Mouse (Mus musculus) central nervous system, embryonic 11.5 days (tissue): Measurements from ENCODE around the gene Ccdc124. TPM values are rescaled to one million over a fixed set of nuclear protein-coding genes. Genes with fewer than 3 reads are reported as not detected.

Source experiments
- polyA plus RNA-seq: library from polyadenylated mRNA; depleted of rRNA; stranded (reverse); fragments of >200 nt; gene quantifications from 2 replicates; pipeline ENCODE4 v1.2.3, GENCODE M21; 2012; rRNA removed

Ccdc124 gene
- 99.7 and 174 TPM in 2 replicates for polyA plus RNA-seq

DNA sequence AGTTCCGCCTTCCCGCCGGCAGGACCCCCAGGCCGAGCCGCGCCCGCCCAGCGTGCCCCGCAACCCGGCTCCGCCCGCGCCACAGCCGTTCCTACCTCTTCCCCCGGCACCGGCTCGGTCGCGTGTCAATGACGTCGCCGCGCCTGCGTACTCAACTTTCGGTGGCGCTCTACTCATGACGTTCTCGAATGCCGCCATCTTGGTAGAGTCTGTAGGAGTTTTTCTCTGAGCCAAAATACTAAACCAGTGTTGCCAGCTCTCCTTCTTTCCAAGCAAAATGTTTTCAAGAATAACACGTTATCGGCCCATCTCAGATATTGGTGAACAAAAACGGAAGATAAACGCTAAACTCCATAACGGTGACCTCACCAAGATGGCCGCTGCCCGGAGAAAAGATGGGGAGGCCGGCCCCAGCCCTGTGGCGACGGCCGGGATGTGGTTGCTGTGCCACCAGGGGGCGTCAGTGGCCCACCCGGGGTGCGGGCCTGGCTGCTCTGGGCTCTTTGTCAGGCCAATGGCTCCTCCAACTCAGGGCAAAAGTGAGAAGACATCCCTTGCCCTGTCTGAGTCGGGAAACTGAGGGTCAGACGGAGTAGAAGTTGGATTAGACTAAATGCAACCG is at the start of gene Ccdc124:
Ccdc124 (minus strand) TSS at position 572 of the 622 bp plus-strand sequence.

DNA sequence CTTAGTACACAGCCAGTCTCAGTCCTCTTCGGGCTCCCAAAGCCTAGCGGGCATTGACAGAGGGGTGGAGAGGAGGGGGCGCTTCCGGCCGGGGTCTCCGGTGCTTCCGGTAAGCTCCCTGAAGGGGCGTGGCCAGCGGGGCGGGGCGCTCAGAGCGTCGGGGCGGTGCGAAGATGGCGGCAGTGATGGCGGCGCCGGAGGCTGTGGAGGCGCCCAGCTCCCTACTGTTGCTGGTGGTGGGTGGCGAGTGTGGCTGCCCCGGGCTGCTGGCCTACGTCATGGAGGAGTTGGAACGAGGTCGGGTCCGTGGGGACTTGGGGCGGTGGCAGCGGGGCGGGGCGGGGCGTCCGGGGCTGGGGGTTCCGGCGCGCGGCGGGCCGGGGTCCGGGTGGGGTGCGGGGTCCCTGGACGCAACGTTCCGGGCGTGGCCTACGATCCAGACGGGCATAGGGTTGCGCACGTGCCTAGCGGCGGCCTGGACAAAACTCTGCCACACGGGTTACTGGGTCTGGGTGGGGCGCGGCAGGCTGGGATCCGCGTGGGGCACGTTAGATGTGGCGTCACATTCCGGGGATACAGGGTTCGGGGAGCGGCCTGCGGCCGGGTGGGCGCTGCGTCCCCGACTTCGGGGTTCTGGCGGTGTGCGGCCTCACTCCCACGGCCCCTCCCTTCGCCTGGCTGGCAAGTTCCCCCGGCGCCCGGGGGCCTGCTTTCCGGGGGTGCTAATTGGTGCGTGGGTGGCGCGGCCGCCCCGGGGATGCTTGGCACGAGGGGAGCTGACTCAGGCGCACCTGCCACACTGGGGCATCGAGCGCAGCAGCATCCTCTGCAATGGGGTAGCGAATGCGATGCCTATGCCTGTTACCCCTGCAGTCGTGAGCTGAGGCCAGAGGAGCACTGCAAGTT is 32.3 kb upstream of the Ccdc124 start, which contains the start of gene Map1s:
Map1s (plus strand) TSS at position 102 of the 906 bp plus-strand sequence.

DNA sequence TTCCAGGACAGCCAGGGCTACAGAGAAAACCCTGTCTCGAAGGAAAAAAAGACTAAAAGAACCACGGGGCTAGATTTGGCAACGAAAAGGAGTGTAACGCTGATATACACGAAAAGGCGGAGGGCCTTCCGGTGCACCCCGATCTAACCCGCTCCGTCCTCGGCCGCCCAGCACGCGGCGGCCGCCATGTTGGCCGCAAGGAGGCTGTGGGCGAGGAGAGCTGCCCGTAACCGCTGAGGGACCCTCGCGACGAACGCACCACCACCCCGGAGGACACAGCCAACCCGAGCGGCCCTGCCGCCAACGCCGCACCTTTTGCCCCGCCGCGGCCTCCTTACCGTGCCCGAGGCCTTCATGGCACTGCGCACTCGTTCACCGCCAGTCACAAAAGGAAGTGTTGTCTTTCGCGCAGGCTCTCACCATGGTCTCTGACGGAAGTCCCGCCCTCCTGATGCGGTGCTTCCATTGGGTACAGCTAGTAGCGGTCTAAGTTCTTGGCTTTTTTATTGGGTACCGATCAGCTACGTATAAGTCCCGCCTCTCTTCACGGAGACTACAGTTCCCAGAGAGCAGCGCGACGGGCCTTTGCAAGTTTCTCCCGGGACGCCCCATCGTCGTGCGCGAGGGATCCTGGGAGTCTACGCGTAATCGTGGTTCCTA is 23.4 kb upstream of the Ccdc124 start, which contains the start of gene Rpl18a:
Rpl18a (minus strand) TSS at position 392 of the 660 bp plus-strand sequence.

DNA sequence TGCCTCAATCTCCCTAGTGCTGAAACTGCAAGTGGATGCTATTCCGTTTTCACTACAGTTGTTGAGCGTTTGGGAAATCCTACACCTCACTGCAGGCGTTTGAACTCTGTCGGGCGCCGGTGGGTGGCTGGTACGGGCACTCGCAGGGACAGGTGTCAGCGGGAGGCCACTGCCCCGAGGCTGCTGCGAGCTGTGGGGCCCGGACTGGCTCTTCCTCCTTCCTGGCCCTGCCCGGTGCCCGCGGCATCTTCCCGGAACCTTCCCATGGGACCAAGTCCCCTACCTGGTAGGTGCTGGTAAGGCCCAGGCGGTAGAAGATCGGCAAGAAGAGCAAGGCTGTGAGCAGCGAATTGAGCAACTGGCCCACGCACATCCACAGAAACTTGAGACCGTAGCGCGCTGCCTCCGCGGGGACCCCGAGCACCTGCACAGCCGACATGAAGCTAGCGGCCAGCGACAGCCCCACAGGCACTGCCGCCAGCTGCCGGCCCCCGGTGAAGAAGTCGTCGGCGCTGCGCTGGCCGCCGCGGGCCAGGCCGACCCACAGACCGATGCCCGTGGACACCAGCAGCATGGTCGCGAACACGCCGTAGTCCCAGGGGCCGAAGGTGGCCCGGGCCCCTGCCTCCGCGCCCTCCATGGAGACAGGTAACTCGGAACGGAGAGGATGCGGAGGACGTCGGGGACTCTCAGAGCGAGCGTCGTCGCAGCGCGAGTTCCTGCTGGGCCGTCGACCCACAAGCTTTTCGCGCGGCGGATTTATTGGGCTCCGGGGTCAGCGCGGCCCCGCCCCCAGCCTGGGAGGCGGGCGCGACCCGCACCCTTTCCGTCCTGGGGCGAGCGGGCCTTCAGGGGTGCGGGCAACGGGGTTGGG is 18.5 kb upstream of the Ccdc124 start, which contains the start of gene Slc5a5:
Slc5a5 (minus strand) TSS at position 736 of the 874 bp plus-strand sequence.

DNA sequence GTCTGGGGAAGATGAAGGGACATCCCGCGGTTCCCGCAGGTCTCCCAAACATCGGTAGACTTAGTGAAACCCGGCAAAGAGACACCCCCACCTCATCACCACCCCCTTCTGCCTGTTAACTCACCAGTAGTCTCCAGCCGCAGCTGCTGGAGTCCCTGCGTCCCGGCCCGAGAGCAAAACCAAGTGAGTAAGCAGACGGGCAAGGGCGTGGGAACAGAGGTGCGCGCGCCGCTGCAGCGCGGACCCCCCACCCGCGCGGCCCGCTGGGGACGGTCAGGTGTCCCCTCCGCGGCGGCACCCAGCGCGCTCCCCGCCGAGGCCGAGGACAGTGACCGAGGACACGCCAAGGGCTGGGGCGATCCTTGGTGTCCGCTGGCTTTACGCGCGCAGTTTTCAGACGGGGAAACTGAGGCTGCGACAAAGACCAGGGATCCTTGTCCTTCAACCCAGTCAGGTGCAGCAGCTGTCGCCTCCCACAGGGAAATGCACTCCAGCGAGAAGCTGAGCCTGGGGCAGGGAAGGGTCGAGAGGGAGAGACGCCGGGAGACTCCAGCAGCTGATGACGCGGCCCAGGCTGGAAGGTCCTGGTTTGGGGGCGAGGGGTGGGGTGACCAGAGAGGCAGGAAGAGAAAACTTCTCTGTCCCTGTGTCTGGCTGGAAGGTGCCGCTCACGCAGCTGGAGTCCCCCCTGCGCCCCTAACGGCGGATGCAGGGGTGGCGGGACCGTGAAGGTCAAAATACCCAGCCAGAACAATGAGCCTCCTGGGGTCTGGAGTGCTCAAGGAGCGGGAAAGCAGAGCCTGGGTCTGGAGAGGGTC is 10.7 kb downstream of the Ccdc124 start, which contains the start of gene Kcnn1:
Kcnn1 (minus strand) TSS at position 435 of the 818 bp plus-strand sequence.

GRCm38 (mm10) chr8:70839408-70840351 is 34.1 kb downstream of the Ccdc124 start, which contains the start of gene Arrdc2:
Arrdc2 (minus strand) TSS chr8:70839720.

Other genes starting within 250 kb of the Ccdc124 start
- 0.32 and 0.54 TPM in 2 replicates for gene Gdf15, start 241.5 kb downstream of the Ccdc124 start, polyA plus RNA-seq
- gene Pgpep1, start 213.5 kb downstream of the Ccdc124 start, polyA plus RNA-seq: 61.8 and 88.1 TPM in 2 replicates
- gene Lsm4, start 200.7 kb downstream of the Ccdc124 start, polyA plus RNA-seq: 217 and 299 TPM in 2 replicates
- 179 and 228 TPM in 2 replicates for gene Jund, start 175.0 kb downstream of the Ccdc124 start, polyA plus RNA-seq
- gene Iqcn, start 170.5 kb downstream of the Ccdc124 start, polyA plus RNA-seq: 0.04 and 0.05 TPM in 2 replicates
- gene Gm3336, start 155.4 kb downstream of the Ccdc124 start, polyA plus RNA-seq: 0.06 TPM in 1 of 2 replicates, not detected in the other
- 0.82 and 0.89 TPM in 2 replicates for gene Pde4c, start 150.2 kb downstream of the Ccdc124 start, polyA plus RNA-seq
- gene Rab3a, start 119.3 kb downstream of the Ccdc124 start, polyA plus RNA-seq: 28.0 and 50.3 TPM in 2 replicates
- 18.0 and 20.3 TPM in 2 replicates for gene Mpv17l2, start 113.0 kb downstream of the Ccdc124 start, polyA plus RNA-seq
- 73.4 and 81.4 TPM in 2 replicates for gene Pik3r2, start 97.2 kb downstream of the Ccdc124 start, polyA plus RNA-seq
- 19.0 and 27.4 TPM in 2 replicates for gene Mast3, start 68.9 kb downstream of the Ccdc124 start, polyA plus RNA-seq
- gene Il12rb1, start 65.5 kb downstream of the Ccdc124 start, polyA plus RNA-seq: 0.06 and 0.08 TPM in 2 replicates
- 20.3 and 21.5 TPM in 2 replicates for gene Arrdc2, start 34.2 kb downstream of the Ccdc124 start, polyA plus RNA-seq
- 22.8 and 23.7 TPM in 2 replicates for gene Kcnn1, start 10.7 kb downstream of the Ccdc124 start, polyA plus RNA-seq
- gene Slc5a5, start 18.8 kb upstream of the Ccdc124 start, polyA plus RNA-seq: 0.77 and 0.89 TPM in 2 replicates
- gene Rpl18a, start 23.5 kb upstream of the Ccdc124 start, polyA plus RNA-seq: 4,741 and 5,161 TPM in 2 replicates
- 53.2 and 73.9 TPM in 2 replicates for gene Map1s, start 32.0 kb upstream of the Ccdc124 start, polyA plus RNA-seq